Mouse (Mus musculus) neural tube, embryonic 14.5 days (tissue): ENCODE measurements around the gene Tmem211. TPM values are rescaled to one million over a fixed set of nuclear protein-coding genes. Genes with fewer than 3 reads are reported as not detected.
A peak's percentile ranks its signal among the peaks of the same experiment; 100 is the strongest.

Experiments used
- ATAC-seq: fragments of 200-750 bp; cut with Nextera tagmentation; 2 replicates; pipeline ENCODE4 v1.8.0; 2017; ENCODE audit warnings: low read depth, mild to moderate bottlenecking, moderate TSS enrichment, moderate library complexity
- H3K27ac ChIP-seq: fragments of 300-500 bp; sonication (generic); 2 replicates; pipeline ENCODE4 v1.5.1; 2014; ENCODE audit warnings: low read depth, mild to moderate bottlenecking, control low read depth, low read length, moderate library complexity, mixed read lengths
- H3K27me3 ChIP-seq: fragments of 300-500 bp; sonication (generic); 2 replicates; pipeline ENCODE4 v1.6.1; 2014; ENCODE audit warnings: low read length; ENCODE audit not compliant: control insufficient read depth, insufficient read depth
- H3K36me3 ChIP-seq: fragments of 300-500 bp; sonication (generic); 2 replicates; pipeline ENCODE4 v1.6.1; 2014; ENCODE audit warnings: low read length, mixed read lengths; ENCODE audit not compliant: control insufficient read depth, insufficient read depth
- H3K4me1 ChIP-seq: fragments of 300-500 bp; sonication (generic); 2 replicates; pipeline ENCODE4 v1.6.1; 2014; ENCODE audit warnings: low read length; ENCODE audit not compliant: control insufficient read depth, insufficient read depth
- H3K4me2 ChIP-seq: fragments of 300-500 bp; sonication (generic); 2 replicates; pipeline ENCODE4 v1.6.1; 2014; ENCODE audit warnings: mild to moderate bottlenecking, low read depth, low read length, control low read depth
- H3K4me3 ChIP-seq: fragments of 300-500 bp; sonication (generic); 2 replicates; pipeline ENCODE4 v1.5.1; 2014; ENCODE audit warnings: low read depth, low read length, control low read depth, mixed read lengths
- H3K9ac ChIP-seq: fragments of 300-500 bp; sonication (generic); replicated peaks from 2 replicates; pipeline ENCODE4 v1.6.1; 2014; ENCODE audit warnings: low read depth, mild to moderate bottlenecking, control low read depth, low read length, mixed read lengths
- H3K9me3 ChIP-seq: fragments of 300-500 bp; sonication (generic); 2 replicates; pipeline ENCODE4 v1.6.1; 2016; ENCODE audit warnings: low read length; ENCODE audit not compliant: control insufficient read depth
- WGBS: fragments of 180-500 bp; shearing (Covaris S2); extraction: QIAGEN DNeasy Blood & Tissue Kit; methylation state at CpG from one replicate; pipeline ENCODE4 v1.1.7; 2014; 5-methylcytosine and 5-hydroxymethylcytosine counted together
- polyA plus RNA-seq: library from polyadenylated mRNA; unstranded; fragments of >200 nt; fragmentation: Nextera tagmentation; extraction: Ambion mirVana; gene quantifications from 2 replicates; pipeline ENCODE4 v1.2.1, GENCODE M21; 2014

The Tmem211 gene
- polyA plus RNA-seq, 1 experiment from 2014 or later, result not detected

- Histone ChIP-seq H3K4me1 (peaks cover 6% of the 10 kb centered on the region; the same call in 1 of the 2 replicates), H3K36me3 (no peaks in the 10 kb centered on the region), H3K4me3 (no peak overlapping the region), H3K9ac (no peak overlapping the region), H3K4me2 (no peak overlapping the region), H3K9me3 (no peaks in the 10 kb centered on the region), H3K27me3 (no peaks in the 10 kb centered on the region), H3K27ac (no peak overlapping the region)
- WGBS, result 73% methylated on average over 5 of the region's 5 CpGs
- ATAC-seq, result no peak
These were observed 3.5 kb downstream of the Tmem211 start for GRCm38 (mm10) chr5:113230196-113230595.

- Histone ChIP-seq H3K4me2 (no peak overlapping the region), H3K4me3 (no peak overlapping the region), H3K4me1 (no peaks in the 10 kb centered on the region), H3K9ac (no peak overlapping the region), H3K9me3 (no peaks in the 10 kb centered on the region), H3K27me3 (no peaks in the 10 kb centered on the region), H3K36me3 (peaks cover 14% of the 10 kb centered on the region; the same call in 1 of the 2 replicates), H3K27ac (no peak overlapping the region)
- no peak for ATAC-seq
- WGBS, result 88% methylated on average over 8 of the region's 8 CpGs
These were observed 22.7 kb downstream of the Tmem211 start for GRCm38 (mm10) chr5:113249263-113249930.

- 94% methylated on average over 11 of the region's 11 CpGs for WGBS
- ATAC-seq, result no peak
- no peaks in the 10 kb centered on the region for H3K4me1 ChIP-seq
- H3K4me3 ChIP-seq, result no peak overlapping the region
- no peak overlapping the region for H3K9ac ChIP-seq
- H3K4me2 ChIP-seq, result no peak overlapping the region
- H3K27me3 ChIP-seq, result no peaks in the 10 kb centered on the region
- H3K36me3 ChIP-seq, result peaks cover 12% of the 10 kb centered on the region; the same call in 1 of the 2 replicates
- H3K27ac ChIP-seq, result no peak overlapping the region
- no peaks in the 10 kb centered on the region for H3K9me3 ChIP-seq
These were observed 24.1 kb downstream of the Tmem211 start for GRCm38 (mm10) chr5:113250806-113251205.

- no peak for ATAC-seq
- H3K4me1 ChIP-seq, result no peaks in the 10 kb centered on the region
- H3K27ac ChIP-seq, result no peak overlapping the region
- peaks cover 19% of the 10 kb centered on the region for H3K36me3 ChIP-seq
- H3K27me3 ChIP-seq, result no peaks in the 10 kb centered on the region
- no peak overlapping the region for H3K4me2 ChIP-seq
- no peak overlapping the region for H3K4me3 ChIP-seq
- WGBS, result 87% methylated on average over 8 of the region's 8 CpGs
- H3K9me3 ChIP-seq, result no peaks in the 10 kb centered on the region
- no peak overlapping the region for H3K9ac ChIP-seq
These were observed 38.9 kb downstream of the Tmem211 start for GRCm38 (mm10) chr5:113265637-113266036.

- Histone ChIP-seq H3K4me3 (no peak overlapping the region), H3K9ac (no peak overlapping the region), H3K27ac (no peak overlapping the region), H3K27me3 (no peaks in the 10 kb centered on the region), H3K4me2 (no peak overlapping the region), H3K4me1 (no peaks in the 10 kb centered on the region), H3K9me3 (no peaks in the 10 kb centered on the region), H3K36me3 (peaks cover 21% of the 10 kb centered on the region)
- no peak for ATAC-seq
These were observed 41.5 kb downstream of the Tmem211 start for GRCm38 (mm10) chr5:113268246-113268645.

- H3K36me3 ChIP-seq, result peaks cover 21% of the 10 kb centered on the region
- H3K27ac ChIP-seq, result no peak overlapping the region
- H3K27me3 ChIP-seq, result no peaks in the 10 kb centered on the region
- H3K4me3 ChIP-seq, result no peak overlapping the region
- H3K9ac ChIP-seq, result no peak overlapping the region
- no peak overlapping the region for H3K4me2 ChIP-seq
- no peaks in the 10 kb centered on the region for H3K4me1 ChIP-seq
- 81% methylated on average over 3 of the region's 3 CpGs for WGBS
- no peaks in the 10 kb centered on the region for H3K9me3 ChIP-seq
- ATAC-seq, result no peak; the same call in 1 of the 2 replicates
These were observed 43.3 kb downstream of the Tmem211 start for GRCm38 (mm10) chr5:113270043-113270442.

GRCm38 (mm10) chr5:113271207-113271811 lies 44.6 kb downstream of the Tmem211 start:
- ATAC-seq, result no peak

GRCm38 (mm10) chr5:113275839-113276238 lies 49.1 kb downstream of the Tmem211 start:
- Histone ChIP-seq H3K9me3 (no peaks in the 10 kb centered on the region), H3K4me3 (no peak overlapping the region), H3K4me1 (no peaks in the 10 kb centered on the region), H3K9ac (no peak overlapping the region), H3K4me2 (no peak overlapping the region), H3K27me3 (no peaks in the 10 kb centered on the region), H3K27ac (no peak overlapping the region), H3K36me3 (peaks cover 34% of the 10 kb centered on the region)
- 79% methylated on average over 10 of the region's 10 CpGs for WGBS
- no peak for ATAC-seq

More at GRCm38 (mm10) chr5:113271207-113271811, 44.6 kb downstream of the Tmem211 start:
- 71% methylated on average over 11 of the region's 11 CpGs for WGBS
- Histone ChIP-seq H3K4me3 (no peak overlapping the region), H3K9me3 (no peaks in the 10 kb centered on the region), H3K36me3 (peaks cover 13% of the 10 kb centered on the region), H3K27ac (no peak overlapping the region), H3K27me3 (no peaks in the 10 kb centered on the region), H3K4me1 (no peaks in the 10 kb centered on the region), H3K9ac (no peak overlapping the region), H3K4me2 (no peak overlapping the region)

- Histone ChIP-seq H3K4me2 (no peak overlapping the region), H3K27me3 (no peaks in the 10 kb centered on the region), H3K36me3 (peaks cover 33% of the 10 kb centered on the region; the same call in 1 of the 2 replicates), H3K9me3 (no peaks in the 10 kb centered on the region), H3K4me3 (no peak overlapping the region), H3K9ac (no peak overlapping the region), H3K27ac (no peak overlapping the region), H3K4me1 (no peaks in the 10 kb centered on the region)
- peak; percentile 64; the same call in 1 of the 2 replicates for ATAC-seq
- WGBS, result 33% methylated on average over 15 of the region's 15 CpGs
These were observed 53.6 kb downstream of the Tmem211 start for GRCm38 (mm10) chr5:113280138-113280856.
